Mouse (Mus musculus): ENCODE measurements around the gene 9430097D07Rik. TPM values are rescaled to one million over a fixed set of nuclear protein-coding genes. Genes with fewer than 3 reads are reported as not detected.

The 9430097D07Rik gene
- polyA plus RNA-seq, 1 experiment from 2014 or later = not detected

DNA sequence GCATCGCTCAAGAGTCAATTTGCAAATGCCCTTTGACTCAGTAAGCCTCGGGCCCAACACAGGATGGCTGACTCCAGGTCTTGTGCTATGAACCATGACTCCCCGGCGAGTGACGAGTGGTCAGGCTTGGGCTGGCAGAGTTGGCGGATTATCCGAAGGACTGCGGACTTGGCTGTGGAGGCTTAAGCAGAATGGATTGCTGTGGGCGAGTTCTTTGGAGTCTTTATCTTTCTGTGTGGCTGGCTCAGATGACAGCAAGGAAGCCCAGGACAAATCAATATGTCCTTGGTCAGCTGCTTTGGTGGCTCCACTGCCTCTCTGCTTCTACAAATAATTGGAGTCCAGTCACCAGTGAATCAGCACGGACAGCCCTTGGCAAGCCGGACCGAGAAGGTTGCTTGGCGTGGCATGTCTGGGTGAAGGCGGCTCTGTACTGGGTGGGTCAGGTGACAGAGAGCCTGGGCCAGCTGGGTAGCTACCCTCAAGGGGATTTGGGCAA lies 48.0 kb downstream of the 9430097D07Rik start:
- no peak for ATAC-seq (ENCODE audit: insufficient number of reproducible peaks, insufficient read depth, low FRiP score, low TSS enrichment, low read depth)
- WGBS = 77% methylated on average over 14 of the region's 14 CpGs
- H3K36me3 ChIP-seq = no peaks in the 10 kb centered on the region

DNA sequence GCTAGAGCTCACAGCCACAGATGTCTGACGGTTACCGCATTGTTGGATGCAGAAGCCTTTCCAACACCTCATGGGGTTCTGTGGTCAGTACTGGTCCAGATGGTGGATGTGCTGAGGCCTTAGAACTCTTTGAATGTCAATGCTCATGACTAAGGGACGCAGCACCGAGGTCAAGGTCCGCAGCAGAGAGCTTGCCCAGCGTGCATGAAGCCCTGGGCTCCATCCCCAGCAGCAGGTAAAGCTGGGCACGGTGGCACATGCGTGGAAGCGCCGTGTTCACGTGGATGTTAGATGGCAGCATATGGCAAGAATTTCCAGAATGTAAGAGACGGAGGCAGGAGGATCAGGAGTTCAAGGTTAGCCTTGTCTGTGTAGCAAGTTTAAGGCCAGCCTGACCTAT lies 49.7 kb downstream of the 9430097D07Rik start:
- no peak overlapping the region for H3K27ac ChIP-seq
- no peaks in the 10 kb centered on the region for H3K9me3 ChIP-seq
- H3K9ac ChIP-seq = no peak overlapping the region; the same call in 1 of the 2 replicates
- no peak overlapping the region for H3K4me2 ChIP-seq
- no peaks in the 10 kb centered on the region for H3K36me3 ChIP-seq
- H3K4me1 ChIP-seq = no peaks in the 10 kb centered on the region
- no peak for ATAC-seq (ENCODE audit: insufficient number of reproducible peaks, insufficient read depth, low FRiP score, low TSS enrichment, low read depth)
- no peak overlapping the region for H3K4me3 ChIP-seq
- H3K27me3 ChIP-seq = no peaks in the 10 kb centered on the region
- 87% methylated on average over 12 of the region's 12 CpGs for WGBS

More for the DNA sequence above, 48.0 kb downstream of the 9430097D07Rik start:
- Histone ChIP-seq H3K27me3 (no peaks in the 10 kb centered on the region), H3K4me2 (no peak overlapping the region), H3K9ac (no peak overlapping the region), H3K4me1 (no peaks in the 10 kb centered on the region), H3K9me3 (no peaks in the 10 kb centered on the region), H3K27ac (no peak overlapping the region), H3K4me3 (no peak overlapping the region)

DNA sequence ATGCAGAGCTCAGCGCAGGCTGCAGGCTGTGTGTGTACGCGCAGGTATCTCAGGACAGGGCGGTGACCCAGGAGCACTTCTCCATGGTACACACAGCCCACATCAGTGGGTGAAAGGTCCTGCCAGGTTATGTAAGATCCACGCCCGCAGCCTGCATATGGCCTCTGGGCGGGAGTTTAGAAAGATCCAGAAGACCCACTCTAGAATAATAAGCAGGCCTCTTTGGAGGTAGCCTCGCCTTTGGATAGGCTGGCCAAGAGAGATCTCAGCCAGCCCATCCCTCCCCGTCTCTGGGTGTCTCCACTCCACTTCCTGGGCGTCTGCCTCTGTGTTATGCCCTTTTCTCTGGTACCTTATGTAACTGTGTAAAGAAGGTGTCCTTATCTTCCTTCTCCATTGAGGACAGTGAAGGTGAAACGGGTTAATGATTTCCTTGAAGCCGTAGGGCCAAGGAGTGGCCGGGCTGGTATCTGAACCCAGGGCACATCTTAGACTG lies 50.9 kb downstream of the 9430097D07Rik start:
- Histone ChIP-seq H3K9ac (no peak overlapping the region), H3K4me1 (no peaks in the 10 kb centered on the region), H3K9me3 (no peaks in the 10 kb centered on the region), H3K27me3 (no peaks in the 10 kb centered on the region), H3K4me2 (no peak overlapping the region), H3K27ac (no peak overlapping the region), H3K36me3 (no peaks in the 10 kb centered on the region), H3K4me3 (no peak overlapping the region)
- WGBS = 89% methylated on average over 13 of the region's 13 CpGs
- ATAC-seq (ENCODE audit: insufficient number of reproducible peaks, insufficient read depth, low FRiP score, low TSS enrichment, low read depth) = no peak

Other genes with a start within 250 kb of the 9430097D07Rik start
- 48.6 and 54.2 TPM in 2 replicates for gene Ciz1, start 223.4 kb downstream of the 9430097D07Rik start, polyA plus RNA-seq (2015; fragmentation: Nextera tagmentation; extraction: Ambion mirVana)
- 31.9 and 32.4 TPM in 2 replicates for gene Dnm1, start 222.3 kb downstream of the 9430097D07Rik start, polyA plus RNA-seq (2015; fragmentation: Nextera tagmentation; extraction: Ambion mirVana)
- 44.1 and 47.8 TPM in 2 replicates for gene 1110008P14Rik, start 193.7 kb downstream of the 9430097D07Rik start, polyA plus RNA-seq (2015; fragmentation: Nextera tagmentation; extraction: Ambion mirVana)
- gene Lcn2, start 187.4 kb downstream of the 9430097D07Rik start, polyA plus RNA-seq (2015; fragmentation: Nextera tagmentation; extraction: Ambion mirVana) = 0.22 and 1.5 TPM in 2 replicates
- 30.0 and 30.4 TPM in 2 replicates for gene Ptges2, start 179.8 kb downstream of the 9430097D07Rik start, polyA plus RNA-seq (2015; fragmentation: Nextera tagmentation; extraction: Ambion mirVana)
- 6.3 and 6.5 TPM in 2 replicates for gene Naif1, start 125.2 kb downstream of the 9430097D07Rik start, polyA plus RNA-seq (2015; fragmentation: Nextera tagmentation; extraction: Ambion mirVana)
- gene Slc25a25, start 124.2 kb downstream of the 9430097D07Rik start, polyA plus RNA-seq (2015; fragmentation: Nextera tagmentation; extraction: Ambion mirVana) = 23.5 and 24.6 TPM in 2 replicates
- gene Fam102a, start 40.4 kb downstream of the 9430097D07Rik start, polyA plus RNA-seq (2015; fragmentation: Nextera tagmentation; extraction: Ambion mirVana) = 12.3 and 15.5 TPM in 2 replicates
- 112 and 116 TPM in 2 replicates for gene Dpm2, start 4.8 kb downstream of the 9430097D07Rik start, polyA plus RNA-seq (2015; fragmentation: Nextera tagmentation; extraction: Ambion mirVana)
- 0.92 and 1.1 TPM in 2 replicates for gene Pip5kl1, start 887 bp downstream of the 9430097D07Rik start, polyA plus RNA-seq (2015; fragmentation: Nextera tagmentation; extraction: Ambion mirVana)
- 33.1 and 34.7 TPM in 2 replicates for gene St6galnac4, start 11.4 kb upstream of the 9430097D07Rik start, polyA plus RNA-seq (2015; fragmentation: Nextera tagmentation; extraction: Ambion mirVana)
- gene St6galnac6, start 24.0 kb upstream of the 9430097D07Rik start, polyA plus RNA-seq (2015; fragmentation: Nextera tagmentation; extraction: Ambion mirVana) = 29.9 and 35.1 TPM in 2 replicates
- gene Ak1, start 46.1 kb upstream of the 9430097D07Rik start, polyA plus RNA-seq (2015; fragmentation: Nextera tagmentation; extraction: Ambion mirVana) = 20.7 and 27.3 TPM in 2 replicates
- 49.1 and 50.2 TPM in 2 replicates for gene Eng, start 70.9 kb upstream of the 9430097D07Rik start, polyA plus RNA-seq (2015; fragmentation: Nextera tagmentation; extraction: Ambion mirVana)
- 29.7 and 34.1 TPM in 2 replicates for gene Fpgs, start 128.5 kb upstream of the 9430097D07Rik start, polyA plus RNA-seq (2015; fragmentation: Nextera tagmentation; extraction: Ambion mirVana)
- 102 and 114 TPM in 2 replicates for gene Cdk9, start 137.4 kb upstream of the 9430097D07Rik start, polyA plus RNA-seq (2015; fragmentation: Nextera tagmentation; extraction: Ambion mirVana)
- 19.4 and 21.8 TPM in 2 replicates for gene Sh2d3c, start 145.4 kb upstream of the 9430097D07Rik start, polyA plus RNA-seq (2015; fragmentation: Nextera tagmentation; extraction: Ambion mirVana)
- gene 6330409D20Rik, start 165.3 kb upstream of the 9430097D07Rik start, polyA plus RNA-seq (2015; fragmentation: Nextera tagmentation; extraction: Ambion mirVana) = 0.34 and 0.58 TPM in 2 replicates
- 65.1 and 72.3 TPM in 2 replicates for gene Tor2a, start 181.6 kb upstream of the 9430097D07Rik start, polyA plus RNA-seq (2015; fragmentation: Nextera tagmentation; extraction: Ambion mirVana)
- gene Ttc16, start 199.9 kb upstream of the 9430097D07Rik start, polyA plus RNA-seq (2015; fragmentation: Nextera tagmentation; extraction: Ambion mirVana) = 0.21 and 0.29 TPM in 2 replicates
- 4.6 and 5.8 TPM in 2 replicates for gene Ptrh1, start 200.1 kb upstream of the 9430097D07Rik start, polyA plus RNA-seq (2015; fragmentation: Nextera tagmentation; extraction: Ambion mirVana)
- 0.87 and 1.5 TPM in 2 replicates for gene Cfap157, start 208.7 kb upstream of the 9430097D07Rik start, polyA plus RNA-seq (2015; fragmentation: Nextera tagmentation; extraction: Ambion mirVana)

Measured in embryonic facial prominence, embryonic 13.5 days (tissue).